ENCODE assay signal across 12 mouse cellular contexts in genomic region chr19:7089842-7090251, GRCm38 (mm10). TPM values are rescaled to one million over a fixed set of nuclear protein-coding genes. Genes with fewer than 3 reads are reported as not detected.
DNase-seq lines count a peak whose midpoint lies in the region; ATAC-seq and TF ChIP-seq lines count a peak whose summit lies in the region.
"Had no signal": no experiment of that assay in that cellular context is flagged by ENCODE, and none has a peak within 500 bp of the region (broad histone marks: within the 10 kb centered on the region; RNA-seq: fewer than 3 reads in every experiment).

No protein-coding gene starts in this region.

- no peak for DNase-seq in heart, postnatal 14 days
- DNase-seq in lung, postnatal 0 days (ENCODE audit: low spot score), result no peak
- no peak for DNase-seq in lung, postnatal 14 days
- no peak for DNase-seq in adrenal gland, postnatal 4 days (ENCODE audit: low spot score in 2 of 2)
- no peak for DNase-seq in retina, embryonic 14.5 days (ENCODE audit: low spot score)
- DNase-seq: adrenal gland, postnatal 10 days; thymus, postnatal 14 days had no signal

- no peaks in the 10 kb centered on the region for H3K9me3 ChIP-seq in heart, embryonic 12.5 days (replicated peaks)
- no peaks in the 10 kb centered on the region for H3K9me3 ChIP-seq in lung, postnatal 0 days (ENCODE audit: low read length)
- no peaks in the 10 kb centered on the region for H3K9me3 ChIP-seq in liver, embryonic 15.5 days (replicated peaks)
- H3K9me3 ChIP-seq: embryonic facial prominence, embryonic 12.5 days; limb, embryonic 12.5 days had no signal

- H3K27ac ChIP-seq in heart, embryonic 12.5 days (ENCODE audit: poor library complexity, severe bottlenecking), result 0 out of 2 replicates have a peak overlapping the region, but pooled peaks have one; percentile 4
- no peak overlapping the region for H3K27ac ChIP-seq in lung, postnatal 0 days (ENCODE audit: low read length)
- no peak overlapping the region for H3K27ac ChIP-seq in liver, embryonic 15.5 days (replicated peaks)
- H3K27ac ChIP-seq: embryonic facial prominence, embryonic 12.5 days; limb, embryonic 12.5 days had no signal

- H3K4me2 ChIP-seq in heart, embryonic 12.5 days, result no peak overlapping the region
- H3K4me2 ChIP-seq in lung, postnatal 0 days (replicated peaks; ENCODE audit: low read depth, low read length), result no peak overlapping the region
- no peak overlapping the region for H3K4me2 ChIP-seq in liver, embryonic 15.5 days
- H3K4me2 ChIP-seq: embryonic facial prominence, embryonic 12.5 days; limb, embryonic 12.5 days had no signal

- intact Hi-C loops in heart, postnatal 14 days (cut with DNase I), result no loop called here

- 49% methylated on average over 7 of the region's 7 CpGs for WGBS in heart, embryonic 12.5 days
- 69% methylated on average over 7 of the region's 7 CpGs for WGBS in lung, postnatal 0 days
- 33% methylated on average over 7 of the region's 7 CpGs for WGBS in liver, embryonic 15.5 days (ENCODE audit: insufficient replicate concordance)

- no peak for TF ChIP-seq CTCF in lung, postnatal 0 days (IDR thresholded peaks at IDR 0.05)

- H3K4me3 ChIP-seq in heart, embryonic 12.5 days, result no peak overlapping the region
- H3K4me3 ChIP-seq in lung, postnatal 0 days (ENCODE audit: low read depth, low read length), result no peak overlapping the region
- H3K4me3 ChIP-seq in liver, embryonic 15.5 days (replicated peaks), result no peak overlapping the region
- H3K4me3 ChIP-seq: embryonic facial prominence, embryonic 12.5 days; limb, embryonic 12.5 days had no signal

- H3K27me3 ChIP-seq in heart, embryonic 12.5 days (replicated peaks), result peaks cover 68% of the 10 kb centered on the region
- H3K27me3 ChIP-seq in lung, postnatal 0 days (replicated peaks; ENCODE audit: insufficient read depth, low read length), result no peaks in the 10 kb centered on the region
- H3K27me3 ChIP-seq in liver, embryonic 15.5 days, result peaks cover 79% of the 10 kb centered on the region

- peaks cover 15% of the 10 kb centered on the region for H3K4me1 ChIP-seq in heart, embryonic 12.5 days (replicated peaks)
- H3K4me1 ChIP-seq in lung, postnatal 0 days (ENCODE audit: insufficient read depth, low read depth, low read length), result no peaks in the 10 kb centered on the region
- H3K4me1 ChIP-seq in liver, embryonic 15.5 days (replicated peaks), result no peaks in the 10 kb centered on the region

- no peak for TF ChIP-seq EP300 in lung, postnatal 0 days (IDR thresholded peaks at IDR 0.05)

- no peak overlapping the region for H3K9ac ChIP-seq in heart, embryonic 12.5 days
- H3K9ac ChIP-seq in lung, postnatal 0 days (replicated peaks; ENCODE audit: low read depth), result no peak overlapping the region
- no peak overlapping the region for H3K9ac ChIP-seq in liver, embryonic 15.5 days
- H3K9ac ChIP-seq: embryonic facial prominence, embryonic 12.5 days; limb, embryonic 12.5 days had no signal

- H3K36me3 ChIP-seq in heart, embryonic 12.5 days, result no peaks in the 10 kb centered on the region
- H3K36me3 ChIP-seq in lung, postnatal 0 days (ENCODE audit: insufficient read depth, low read length), result no peaks in the 10 kb centered on the region
- no peaks in the 10 kb centered on the region for H3K36me3 ChIP-seq in liver, embryonic 15.5 days (replicated peaks)
- H3K36me3 ChIP-seq: embryonic facial prominence, embryonic 12.5 days; limb, embryonic 12.5 days had no signal

- peak; percentile 30; the same call in 1 of the 2 replicates for ATAC-seq in heart, embryonic 12.5 days (ENCODE audit: insufficient number of reproducible peaks, low FRiP score)
- peak; percentile 67 for ATAC-seq in lung, postnatal 0 days
- peak; percentile 70 for ATAC-seq in liver, embryonic 15.5 days (ENCODE audit: insufficient read depth)
- ATAC-seq in megakaryocyte-erythroid progenitor cell, adult 5-6 weeks (replicated peaks; ENCODE audit: low FRiP score, low TSS enrichment, poor library complexity, severe bottlenecking), result no peak

RNA-seq across cellular contexts. Expression of gene Flrt1, which starts 15.7 kb away (rescaled TPM):
- 0.81 and 0.87 TPM in 2 replicates for polyA plus RNA-seq in heart, embryonic 12.5 days (2016; fragmentation: Nextera tagmentation; extraction: Ambion mirVana)
- 1 to 10 TPM in 1 of 2 experiments, under 1 TPM in 1; 0.98 to 1.0 TPM for total RNA-seq in heart, postnatal 14 days (2021)
- 0.17 and 0.19 TPM in 2 replicates for polyA plus RNA-seq in lung, postnatal 0 days (2015; fragmentation: Nextera tagmentation; extraction: Ambion mirVana)
- 0.17 TPM in 2 replicates for polyA plus RNA-seq in liver, embryonic 15.5 days (2015; fragmentation: Nextera tagmentation; extraction: Ambion mirVana)
- not detected in 2 replicates for total RNA-seq in megakaryocyte-erythroid progenitor cell, adult 5-6 weeks (2014; fragmentation: Nextera tagmentation)
- not detected in 2 replicates for total RNA-seq in megakaryocyte-erythroid progenitor cell, adult 5-6 weeks (2017)
- 1 to 10 TPM; 3.8 to 5.9 TPM for total RNA-seq in adrenal gland, postnatal 4 days (2021)

RNA-seq across cellular contexts. Expression of gene Macrod1, which starts 33.2 kb away (rescaled TPM):
- 29.0 and 30.0 TPM in 2 replicates for polyA plus RNA-seq in heart, embryonic 12.5 days (2016; fragmentation: Nextera tagmentation; extraction: Ambion mirVana)
- total RNA-seq in heart, postnatal 14 days (2021), result 100 to 1,000 TPM; 181 to 186 TPM
- 16.0 and 19.4 TPM in 2 replicates for polyA plus RNA-seq in lung, postnatal 0 days (2015; fragmentation: Nextera tagmentation; extraction: Ambion mirVana)
- 5.6 and 6.2 TPM in 2 replicates for polyA plus RNA-seq in liver, embryonic 15.5 days (2015; fragmentation: Nextera tagmentation; extraction: Ambion mirVana)
- 19.1 and 25.9 TPM in 2 replicates for total RNA-seq in megakaryocyte-erythroid progenitor cell, adult 5-6 weeks (2014; fragmentation: Nextera tagmentation)
- total RNA-seq in megakaryocyte-erythroid progenitor cell, adult 5-6 weeks (2017), result 6.1 and 10.3 TPM in 2 replicates
- 10 to 100 TPM; 32.4 to 35.0 TPM for total RNA-seq in adrenal gland, postnatal 4 days (2021)

RNA-seq across cellular contexts. Expression of gene Stip1, which starts 50.1 kb away (rescaled TPM):
- polyA plus RNA-seq in heart, embryonic 12.5 days (2016; fragmentation: Nextera tagmentation; extraction: Ambion mirVana), result 228 and 236 TPM in 2 replicates
- total RNA-seq in heart, postnatal 14 days (2021), result 100 to 1,000 TPM in 1 of 2 experiments, 10 to 100 TPM in 1; 84.1 to 107 TPM
- polyA plus RNA-seq in lung, postnatal 0 days (2015; fragmentation: Nextera tagmentation; extraction: Ambion mirVana), result 51.8 and 58.5 TPM in 2 replicates
- 116 and 121 TPM in 2 replicates for polyA plus RNA-seq in liver, embryonic 15.5 days (2015; fragmentation: Nextera tagmentation; extraction: Ambion mirVana)
- 183 and 212 TPM in 2 replicates for total RNA-seq in megakaryocyte-erythroid progenitor cell, adult 5-6 weeks (2014; fragmentation: Nextera tagmentation)
- 309 and 310 TPM in 2 replicates for total RNA-seq in megakaryocyte-erythroid progenitor cell, adult 5-6 weeks (2017)
- total RNA-seq in adrenal gland, postnatal 4 days (2021), result 100 to 1,000 TPM; 115 to 117 TPM

Comparison
In these comparisons a context has a peak if more than half of its experiments do, and no peak if none do; other contexts are left out.
1. RNA of gene Macrod1, which starts 33.2 kb away (total RNA-seq): 181 to 186 TPM in heart, postnatal 14 days; 32.4 to 35.0 TPM in adrenal gland, postnatal 4 days and 6.1 to 25.9 TPM in megakaryocyte-erythroid progenitor cell, adult 5-6 weeks; every median in the first group is over 4 times any median in the second.